In genomic region chr5:143066551-143066958, GRCm38 (mm10) we compare ENCODE assay signal across 8 mouse cellular contexts. TPM values are rescaled to one million over a fixed set of nuclear protein-coding genes. Genes with fewer than 3 reads are reported as not detected.
DNase-seq lines count a peak whose midpoint lies in the region; ATAC-seq lines count a peak whose summit lies in the region.

No protein-coding gene starts in this region.

- intact Hi-C loops in left cerebral cortex, postnatal 25 days (cut with DNase I), result loop anchor here (1.0 to 10.0 kb wide), 3 partner anchors 130 to 302 kb away; no protein-coding TSS in a partner anchor

- no peaks in the 10 kb centered on the region for H3K27me3 ChIP-seq in forebrain, embryonic 14.5 days (replicated peaks; ENCODE audit: control insufficient read depth, insufficient read depth, low read length)
- no peaks in the 10 kb centered on the region for H3K27me3 ChIP-seq in hindbrain, embryonic 15.5 days
- no peaks in the 10 kb centered on the region for H3K27me3 ChIP-seq in splenic B cell, adult 2 months (ENCODE audit: control insufficient read depth, insufficient read depth, low read length, poor library complexity, severe bottlenecking)

- WGBS in forebrain, embryonic 14.5 days, result 25% methylated on average over 1 of the region's 1 CpGs
- 4% methylated on average over 1 of the region's 1 CpGs for WGBS in hindbrain, embryonic 15.5 days

- peak; percentile 58 for DNase-seq in testis, postnatal 10 days (ENCODE audit: low spot score)
- no peak for DNase-seq in testis, postnatal 14 days (ENCODE audit: low spot score)
- DNase-seq in c-Kit-negative CD71-positive TER-119-positive erythroid progenitor cells, embryonic 14.5 days (ENCODE audit: low read depth, low spot score), result peak; percentile 82
- DNase-seq in forebrain, embryonic 14.5 days (ENCODE audit: low spot score), result peak; percentile 91
- DNase-seq in left cerebral cortex, postnatal 25 days (ENCODE audit: low spot score in 2 of 2), result peak; percentile 81 to 86
- peak; percentile 84 for DNase-seq in mesoderm, embryonic 11.5 days (ENCODE audit: low read depth, low spot score)
- peak; percentile 90 for DNase-seq in splenic B cell, adult 2 months (ENCODE audit: low read depth, low spot score)

- no peak overlapping the region for H3K4me3 ChIP-seq in forebrain, embryonic 14.5 days (ENCODE audit: low read depth, low read length)
- H3K4me3 ChIP-seq in hindbrain, embryonic 15.5 days, result no peak overlapping the region

- H3K4me2 ChIP-seq in forebrain, embryonic 14.5 days (ENCODE audit: low read length), result no peak overlapping the region
- H3K4me2 ChIP-seq in hindbrain, embryonic 15.5 days, result no peak overlapping the region

- ATAC-seq in forebrain, embryonic 14.5 days, result peak; percentile 70; the same call in 1 of the 2 replicates
- ATAC-seq in hindbrain, embryonic 15.5 days (ENCODE audit: low FRiP score, low read depth), result peak; percentile 78; the same call in 1 of the 2 replicates

- H3K27ac ChIP-seq in forebrain, embryonic 14.5 days (ENCODE audit: low read depth, low read length), result no peak overlapping the region
- no peak overlapping the region for H3K27ac ChIP-seq in hindbrain, embryonic 15.5 days (replicated peaks)

- H3K4me1 ChIP-seq in forebrain, embryonic 14.5 days (ENCODE audit: control insufficient read depth, insufficient read depth, low read length), result no peaks in the 10 kb centered on the region
- peaks cover 20% of the 10 kb centered on the region for H3K4me1 ChIP-seq in hindbrain, embryonic 15.5 days (replicated peaks)

- H3K9ac ChIP-seq in forebrain, embryonic 14.5 days (ENCODE audit: low read length), result no peak overlapping the region
- no peak overlapping the region for H3K9ac ChIP-seq in hindbrain, embryonic 15.5 days

- no peaks in the 10 kb centered on the region for H3K9me3 ChIP-seq in forebrain, embryonic 14.5 days (replicated peaks; ENCODE audit: control insufficient read depth, low read length)
- no peaks in the 10 kb centered on the region for H3K9me3 ChIP-seq in hindbrain, embryonic 15.5 days

- peaks cover 64% of the 10 kb centered on the region for H3K36me3 ChIP-seq in forebrain, embryonic 14.5 days (ENCODE audit: control insufficient read depth, insufficient read depth, low read length)
- peaks cover 27% of the 10 kb centered on the region for H3K36me3 ChIP-seq in hindbrain, embryonic 15.5 days
- H3K36me3 ChIP-seq in splenic B cell, adult 2 months (ENCODE audit: control insufficient read depth, insufficient read depth, low read length, poor library complexity, severe bottlenecking), result peaks cover 25% of the 10 kb centered on the region

RNA-seq across cellular contexts. Expression of gene Rnf216, which starts 46.2 kb away (rescaled TPM):
- 26.9 and 38.6 TPM in 2 replicates for polyA plus RNA-seq in forebrain, embryonic 14.5 days (2014; fragmentation: Nextera tagmentation; extraction: Ambion mirVana)
- polyA plus RNA-seq in hindbrain, embryonic 15.5 days (2015; fragmentation: Nextera tagmentation; extraction: Ambion mirVana), result 30.4 and 30.8 TPM in 2 replicates
- 10 to 100 TPM; 42.6 to 42.8 TPM for total RNA-seq in left cerebral cortex, postnatal 25 days (2021)
